Mouse (Mus musculus) NIH3T3 (cell line): ENCODE results near the gene Ints3.

Experiments
- DNase-seq: peaks from one replicate; pipeline ENCODE4 v3.0.0-alpha.2; 2012; ENCODE audit warnings: low read depth

The Ints3 gene

GRCm38 (mm10) chr3:90357959-90358358 is 75.5 kb downstream of the Ints3 start:
- no peak for DNase-seq

GRCm38 (mm10) chr3:90347847-90348246 is 85.6 kb downstream of the Ints3 start:
- no peak for DNase-seq

- DNase-seq: peak; percentile 16
Measured at GRCm38 (mm10) chr3:90342853-90343252, 90.6 kb downstream of the Ints3 start.
